Mouse (Mus musculus) midbrain, embryonic 12.5 days (tissue): ENCODE data around the gene Fam198b. TPM values are rescaled to one million over a fixed set of nuclear protein-coding genes. Genes with fewer than 3 reads are reported as not detected.

Experiments
- ATAC-seq: fragments of 200-750 bp; cut with Nextera tagmentation; 2 replicates; pipeline ENCODE4 v1.8.0; 2017; ENCODE audit warnings: low read depth, moderate TSS enrichment, moderate library complexity; ENCODE audit not compliant: low FRiP score
- H3K27ac ChIP-seq: fragments of 300-500 bp; sonication (generic); replicated peaks from 2 replicates; pipeline ENCODE4 v1.5.1; 2016; ENCODE audit warnings: mild to moderate bottlenecking
- H3K27me3 ChIP-seq: fragments of 300-500 bp; sonication (generic); 2 replicates; pipeline ENCODE4 v1.6.1; 2016; ENCODE audit warnings: mild to moderate bottlenecking
- H3K36me3 ChIP-seq: fragments of 300-500 bp; sonication (generic); 2 replicates; pipeline ENCODE4 v1.6.1; 2016
- H3K4me1 ChIP-seq: fragments of 300-500 bp; sonication (generic); 2 replicates; pipeline ENCODE4 v1.6.1; 2016
- H3K4me2 ChIP-seq: fragments of 300-500 bp; sonication (generic); replicated peaks from 2 replicates; pipeline ENCODE4 v1.6.1; 2016; ENCODE audit warnings: mild to moderate bottlenecking, moderate library complexity
- H3K4me3 ChIP-seq: fragments of 300-500 bp; sonication (generic); 2 replicates; pipeline ENCODE4 v1.5.1; 2016; ENCODE audit warnings: mild to moderate bottlenecking
- H3K9ac ChIP-seq: fragments of 300-500 bp; sonication (generic); replicated peaks from 2 replicates; pipeline ENCODE4 v1.6.1; 2016; ENCODE audit warnings: mild to moderate bottlenecking, moderate library complexity
- H3K9me3 ChIP-seq: fragments of 300-500 bp; sonication (generic); 2 replicates; pipeline ENCODE4 v1.6.1; 2016; ENCODE audit warnings: mild to moderate bottlenecking
- WGBS: fragments of 180-500 bp; shearing (Covaris S2); methylation state at CpG from one replicate; pipeline ENCODE4 v1.1.7; 2016; 5-methylcytosine and 5-hydroxymethylcytosine counted together
- polyA plus RNA-seq: library from polyadenylated mRNA; unstranded; fragments of >200 nt; fragmentation: Nextera tagmentation; extraction: Ambion mirVana; gene quantifications from 2 replicates; pipeline ENCODE4 v1.2.1, GENCODE M21; 2016

Fam198b gene
- polyA plus RNA-seq, 1 experiment from 2014 or later = 2.8 TPM

DNA sequence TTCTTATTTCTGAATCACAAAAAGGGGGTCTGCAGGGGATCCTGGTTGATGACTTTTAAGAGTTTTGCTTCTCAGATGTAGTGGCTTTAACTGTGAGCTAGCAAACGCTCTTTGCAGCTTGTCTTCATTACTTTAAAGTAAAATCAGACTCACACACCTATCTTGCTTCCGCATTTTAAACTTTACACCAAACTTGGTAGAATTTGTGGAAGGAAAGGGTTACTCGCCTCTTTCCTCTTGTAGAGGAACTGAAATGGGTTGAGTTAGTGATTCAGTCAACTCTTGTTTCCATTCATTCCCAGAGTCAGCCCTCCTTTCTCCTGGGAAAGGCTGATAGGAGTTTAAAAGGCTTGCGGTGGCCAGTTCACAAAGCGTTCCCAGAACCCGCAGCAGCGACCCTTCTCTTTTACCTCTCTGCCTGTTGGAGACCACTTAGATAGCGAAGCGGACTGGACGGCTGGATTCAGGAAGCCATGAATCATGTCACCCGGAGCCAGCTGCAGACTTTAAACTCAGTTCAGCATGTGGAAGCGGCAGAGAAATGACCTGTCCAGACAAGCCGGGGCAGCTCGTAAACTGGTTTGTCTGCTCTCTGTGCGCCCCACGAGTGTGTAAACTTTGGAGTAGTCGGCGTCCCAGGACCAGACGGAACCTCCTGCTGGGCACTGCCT, 1.5 kb downstream of the Fam198b start:
- H3K27me3 ChIP-seq = no peaks in the 10 kb centered on the region
- no peak for ATAC-seq
- H3K4me3 ChIP-seq = no peak overlapping the region
- 82% methylated on average over 19 of the region's 19 CpGs for WGBS
- H3K4me2 ChIP-seq = no peak overlapping the region
- H3K36me3 ChIP-seq = no peaks in the 10 kb centered on the region
- peaks cover 4% of the 10 kb centered on the region; the same call in 1 of the 2 replicates for H3K4me1 ChIP-seq
- H3K9ac ChIP-seq = no peak overlapping the region
- H3K9me3 ChIP-seq = no peaks in the 10 kb centered on the region
- H3K27ac ChIP-seq = no peak overlapping the region

DNA sequence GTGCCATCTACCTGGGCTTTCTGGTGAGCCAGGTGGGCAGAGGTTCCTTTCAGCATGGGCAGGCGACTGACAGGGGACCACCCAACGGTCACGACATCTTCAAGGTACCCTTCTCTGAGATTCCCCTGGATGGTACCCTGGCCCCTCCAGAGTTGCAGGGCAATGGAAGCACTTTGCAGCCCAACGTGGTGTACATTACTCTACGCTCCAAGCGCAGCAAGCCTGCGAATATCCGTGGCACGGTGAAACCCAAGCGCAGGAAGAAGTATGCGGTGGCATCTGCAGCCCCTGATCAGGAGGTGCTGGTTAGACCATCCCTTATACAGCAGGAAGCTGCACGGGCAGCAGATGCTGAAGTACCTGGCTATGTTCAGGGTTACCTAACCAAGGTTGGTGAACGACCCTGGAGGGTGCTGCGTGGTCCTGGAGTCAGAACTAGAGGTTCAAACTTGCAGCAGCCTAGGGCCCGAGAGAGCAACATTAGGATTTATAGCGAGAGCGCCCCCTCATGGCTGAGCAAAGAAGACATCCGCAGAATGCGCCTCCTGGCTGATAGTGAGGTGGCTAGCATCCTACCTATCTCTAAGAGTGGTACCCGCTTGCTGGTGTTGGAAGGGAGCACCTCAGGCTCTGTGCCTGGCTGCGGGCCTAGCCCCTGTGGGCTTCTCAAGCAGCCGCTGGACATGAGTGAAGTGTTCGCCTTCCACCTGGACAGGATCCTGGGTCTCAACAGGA, 2.2 kb downstream of the Fam198b start:
- Histone ChIP-seq H3K9ac (no peak overlapping the region), H3K27ac (no peak overlapping the region), H3K4me2 (no peak overlapping the region), H3K36me3 (no peaks in the 10 kb centered on the region), H3K27me3 (no peaks in the 10 kb centered on the region), H3K4me3 (no peak overlapping the region), H3K4me1 (peaks cover 4% of the 10 kb centered on the region; the same call in 1 of the 2 replicates), H3K9me3 (no peaks in the 10 kb centered on the region)
- peak; percentile 42; the same call in 1 of the 2 replicates for ATAC-seq
- WGBS = 87% methylated on average over 23 of the region's 23 CpGs

DNA sequence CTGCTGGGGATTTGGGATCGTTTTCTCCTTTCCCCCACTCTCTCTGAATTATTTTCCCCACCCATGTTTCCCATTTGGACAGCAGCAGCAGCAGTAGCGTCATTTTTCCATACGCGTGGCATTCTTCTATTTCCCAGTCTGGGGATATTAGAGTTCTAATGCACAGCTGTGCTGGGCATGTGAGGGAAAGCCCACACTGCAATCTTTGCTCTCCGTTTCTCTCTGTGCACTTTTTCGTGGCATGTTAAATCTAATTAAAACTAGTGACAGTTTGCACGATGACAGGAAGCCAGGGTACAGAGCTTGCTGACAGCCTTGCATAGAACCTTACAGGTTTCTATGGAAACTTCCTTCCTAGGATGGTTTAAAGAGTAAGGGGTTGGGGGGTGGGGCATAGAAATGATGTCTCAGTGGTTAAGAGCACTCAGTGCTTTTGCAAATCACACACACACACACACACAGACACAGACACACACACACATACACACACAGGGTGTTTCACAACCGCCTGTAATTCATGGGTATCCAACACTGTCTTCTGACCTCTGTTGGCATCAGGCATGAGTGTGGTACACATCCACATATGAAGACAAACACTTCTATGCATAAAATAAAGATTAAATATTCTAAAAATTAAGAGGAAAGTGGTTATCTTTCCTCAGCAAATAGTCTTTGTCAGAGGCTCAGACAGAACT, 3.0 kb downstream of the Fam198b start:
- no peaks in the 10 kb centered on the region for H3K27me3 ChIP-seq
- no peak overlapping the region for H3K4me3 ChIP-seq
- H3K27ac ChIP-seq = no peak overlapping the region
- H3K9ac ChIP-seq = no peak overlapping the region
- peak; percentile 36; the same call in 1 of the 2 replicates for ATAC-seq
- no peaks in the 10 kb centered on the region for H3K9me3 ChIP-seq
- H3K4me1 ChIP-seq = peaks cover 4% of the 10 kb centered on the region; the same call in 1 of the 2 replicates
- H3K4me2 ChIP-seq = no peak overlapping the region
- H3K36me3 ChIP-seq = no peaks in the 10 kb centered on the region
- 66% methylated on average over 8 of the region's 8 CpGs for WGBS

DNA sequence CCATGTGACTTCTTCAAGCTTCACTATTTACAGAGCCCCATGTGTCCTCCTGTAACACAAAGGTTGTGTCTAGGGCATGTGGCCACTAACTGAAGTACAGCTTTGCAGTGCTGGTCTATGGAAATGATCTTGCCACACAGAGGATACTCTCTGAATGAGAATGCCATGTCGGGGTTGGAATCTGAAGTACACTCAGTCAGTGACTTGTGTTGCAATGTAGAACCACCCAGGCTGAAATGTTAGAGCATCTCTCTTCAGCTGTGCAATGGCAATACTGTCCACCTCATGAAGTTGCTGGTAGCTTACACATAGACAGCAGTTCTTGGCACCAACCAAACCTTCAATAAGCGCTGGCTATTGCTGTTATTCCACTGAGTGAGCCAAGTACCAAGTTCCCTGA, 3.6 kb downstream of the Fam198b start:
- WGBS = 86% methylated on average over 2 of the region's 2 CpGs
- H3K4me2 ChIP-seq = no peak overlapping the region
- H3K4me3 ChIP-seq = no peak overlapping the region
- no peak overlapping the region for H3K9ac ChIP-seq
- no peak overlapping the region for H3K27ac ChIP-seq
- no peak for ATAC-seq
- H3K27me3 ChIP-seq = no peaks in the 10 kb centered on the region
- H3K4me1 ChIP-seq = peaks cover 4% of the 10 kb centered on the region; the same call in 1 of the 2 replicates
- no peaks in the 10 kb centered on the region for H3K36me3 ChIP-seq
- H3K9me3 ChIP-seq = no peaks in the 10 kb centered on the region

DNA sequence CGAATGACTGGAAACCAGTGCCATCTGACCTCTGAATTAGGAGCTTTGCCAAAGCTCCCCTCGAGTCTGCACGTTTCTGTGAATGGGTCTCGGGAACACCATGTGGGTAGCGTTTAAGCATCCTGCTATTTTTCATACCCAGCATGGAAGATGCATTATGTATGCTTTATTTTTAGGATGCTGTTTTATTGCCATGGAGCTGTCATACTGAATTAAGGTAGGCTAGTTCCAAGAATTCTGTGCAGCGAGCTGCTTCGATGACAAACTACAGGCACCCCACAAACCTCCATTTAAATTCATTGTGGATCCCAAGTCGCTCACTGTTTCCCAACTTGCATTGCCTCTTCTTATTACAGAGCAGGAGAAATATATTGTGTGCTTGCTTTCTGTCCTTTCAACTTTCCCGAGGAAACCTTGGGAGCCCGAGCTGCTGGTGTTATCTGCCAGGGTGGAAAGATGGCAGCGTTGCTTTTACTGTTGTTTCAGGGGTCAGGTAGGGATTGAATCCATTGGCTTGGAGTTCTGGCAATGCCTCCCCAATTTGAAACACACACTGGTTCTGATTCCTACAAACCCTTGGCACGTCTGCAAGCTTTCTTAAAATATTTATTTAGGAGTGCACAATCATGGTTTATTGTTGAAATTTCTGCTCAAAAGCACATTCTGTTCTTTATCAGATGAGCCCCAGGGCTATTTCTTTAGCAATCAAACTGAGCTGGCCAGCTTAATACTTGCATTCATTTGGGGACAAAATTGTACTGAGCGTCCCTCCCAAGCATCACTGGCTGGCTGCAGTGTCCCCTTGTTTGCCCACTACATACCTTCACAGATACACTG, 13.4 kb downstream of the Fam198b start:
- H3K9me3 ChIP-seq = no peaks in the 10 kb centered on the region
- H3K9ac ChIP-seq = no peak overlapping the region
- no peaks in the 10 kb centered on the region for H3K4me1 ChIP-seq
- H3K27ac ChIP-seq = no peak overlapping the region
- no peak overlapping the region for H3K4me3 ChIP-seq
- no peak for ATAC-seq
- 82% methylated on average over 13 of the region's 13 CpGs for WGBS
- H3K36me3 ChIP-seq = no peaks in the 10 kb centered on the region
- H3K27me3 ChIP-seq = no peaks in the 10 kb centered on the region
- H3K4me2 ChIP-seq = no peak overlapping the region

DNA sequence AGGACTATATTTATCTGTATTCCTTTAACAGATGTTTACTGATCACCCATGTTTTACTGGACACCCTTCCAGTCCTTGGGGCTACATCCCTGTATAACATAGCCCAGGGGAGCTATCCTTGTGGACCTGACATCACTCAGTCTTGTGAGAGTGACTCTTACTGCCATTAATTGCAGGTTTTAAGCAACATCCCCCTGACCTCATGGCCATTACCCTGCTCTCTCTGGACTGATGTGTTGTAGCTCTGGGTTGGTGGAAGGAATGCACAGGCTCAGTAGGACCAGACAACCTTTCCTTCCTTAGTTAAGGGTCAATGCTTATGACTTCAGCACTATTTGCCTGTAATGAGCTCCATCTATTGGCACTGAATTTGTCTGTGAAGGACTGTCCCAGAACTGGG, 14.2 kb downstream of the Fam198b start:
- Histone ChIP-seq H3K27me3 (no peaks in the 10 kb centered on the region), H3K27ac (no peak overlapping the region), H3K4me1 (no peaks in the 10 kb centered on the region), H3K4me3 (no peak overlapping the region), H3K4me2 (no peak overlapping the region), H3K36me3 (no peaks in the 10 kb centered on the region), H3K9ac (no peak overlapping the region), H3K9me3 (no peaks in the 10 kb centered on the region)
- no peak for ATAC-seq

DNA sequence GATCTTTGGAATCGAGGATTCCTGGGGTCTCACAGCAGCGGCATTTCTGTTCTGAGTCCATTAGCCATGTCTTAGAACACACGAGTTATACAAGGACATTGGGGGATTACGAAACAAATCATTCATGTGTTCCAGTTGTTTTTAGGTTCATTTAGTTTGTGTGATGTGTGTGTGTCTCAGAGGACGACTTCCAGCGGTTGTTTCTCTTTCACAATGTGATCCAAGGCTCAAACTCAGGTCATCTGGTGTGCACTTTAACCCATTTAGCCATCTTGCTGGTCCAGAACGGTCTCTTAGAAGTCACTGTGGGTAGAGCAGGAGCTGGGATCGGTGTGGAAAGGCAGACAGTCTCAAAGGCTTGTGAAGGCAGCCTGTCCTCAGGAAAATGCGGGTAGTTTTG, 15.6 kb downstream of the Fam198b start:
- no peak overlapping the region for H3K9ac ChIP-seq
- H3K4me3 ChIP-seq = no peak overlapping the region
- 0 out of 2 replicates have a peak, but pooled peaks cover 2% of the 10 kb centered on the region for H3K4me1 ChIP-seq
- no peaks in the 10 kb centered on the region for H3K9me3 ChIP-seq
- no peak for ATAC-seq
- no peak overlapping the region for H3K27ac ChIP-seq
- no peaks in the 10 kb centered on the region for H3K36me3 ChIP-seq
- WGBS = 88% methylated on average over 9 of the region's 9 CpGs
- H3K4me2 ChIP-seq = no peak overlapping the region
- no peaks in the 10 kb centered on the region for H3K27me3 ChIP-seq

DNA sequence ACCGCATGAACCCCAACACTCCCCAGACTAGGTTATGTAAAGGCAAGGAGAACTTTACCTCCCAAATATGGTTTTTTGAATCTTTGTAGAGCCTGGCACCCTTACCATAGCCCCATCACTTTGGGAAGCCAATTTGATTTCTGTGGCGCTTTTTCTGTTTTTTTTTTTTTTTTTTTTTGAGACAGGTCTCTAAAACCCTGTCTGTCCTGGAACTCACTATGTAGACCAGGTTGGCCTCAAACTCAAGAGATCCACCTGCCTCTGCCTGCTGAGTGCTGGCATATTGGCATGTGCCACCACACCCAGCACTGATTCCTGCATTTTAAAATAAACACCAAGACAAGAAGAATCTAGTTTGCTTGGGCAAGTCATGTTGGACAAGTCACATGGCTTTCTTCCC, 16.2 kb downstream of the Fam198b start:
- 95% methylated on average over 2 of the region's 2 CpGs for WGBS
- Histone ChIP-seq H3K36me3 (no peaks in the 10 kb centered on the region), H3K9me3 (no peaks in the 10 kb centered on the region), H3K4me3 (no peak overlapping the region), H3K27ac (no peak overlapping the region), H3K4me2 (no peak overlapping the region), H3K4me1 (0 out of 2 replicates have a peak, but pooled peaks cover 2% of the 10 kb centered on the region), H3K27me3 (no peaks in the 10 kb centered on the region), H3K9ac (no peak overlapping the region)
- no peak for ATAC-seq

DNA sequence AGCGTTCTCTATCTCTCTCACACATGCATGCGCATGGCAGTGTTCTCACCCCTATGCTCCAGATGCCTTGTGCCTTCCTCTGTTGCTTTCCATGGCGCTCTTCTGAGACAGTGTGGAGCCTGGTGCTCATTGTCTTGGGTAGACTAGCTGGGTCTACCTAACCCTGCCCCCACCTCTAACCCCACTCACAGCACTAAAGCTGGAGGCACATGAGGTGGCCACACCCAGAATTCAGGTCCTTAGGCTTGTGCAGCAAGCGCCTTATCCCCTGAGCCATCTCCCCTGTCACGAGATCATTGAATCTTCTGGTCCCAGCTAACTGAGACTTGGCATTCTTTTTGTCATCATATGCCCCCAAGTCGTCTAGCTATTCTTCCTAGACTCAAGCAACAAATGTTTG, 17.0 kb downstream of the Fam198b start:
- no peak for ATAC-seq
- no peaks in the 10 kb centered on the region for H3K9me3 ChIP-seq
- H3K27me3 ChIP-seq = no peaks in the 10 kb centered on the region
- H3K4me3 ChIP-seq = no peak overlapping the region
- H3K36me3 ChIP-seq = no peaks in the 10 kb centered on the region
- H3K4me2 ChIP-seq = no peak overlapping the region
- no peak overlapping the region for H3K27ac ChIP-seq
- no peak overlapping the region for H3K9ac ChIP-seq
- H3K4me1 ChIP-seq = 0 out of 2 replicates have a peak, but pooled peaks cover 2% of the 10 kb centered on the region
- 91% methylated on average over 6 of the region's 6 CpGs for WGBS

DNA sequence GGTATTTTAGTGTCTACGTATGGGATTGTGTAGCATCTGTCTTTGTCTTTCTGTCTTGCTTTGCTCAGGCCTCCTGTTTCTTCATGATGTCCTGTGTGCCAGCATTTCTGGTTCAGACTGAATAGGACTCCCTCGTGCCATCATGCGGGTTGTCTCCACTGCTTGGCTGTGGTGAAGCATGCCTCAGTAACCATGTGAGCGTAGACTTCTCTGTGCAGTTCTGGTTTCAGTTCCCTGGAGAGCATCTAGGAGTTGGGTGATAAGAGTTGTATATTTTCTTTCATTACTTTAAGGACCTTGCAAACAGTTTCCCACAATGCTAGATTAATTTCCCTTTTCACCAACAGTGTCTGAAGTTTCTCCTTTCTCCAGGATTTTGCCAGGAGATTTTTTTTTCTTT, 17.4 kb downstream of the Fam198b start:
- Histone ChIP-seq H3K9me3 (no peaks in the 10 kb centered on the region), H3K27me3 (no peaks in the 10 kb centered on the region), H3K36me3 (no peaks in the 10 kb centered on the region), H3K9ac (no peak overlapping the region), H3K4me1 (0 out of 2 replicates have a peak, but pooled peaks cover 2% of the 10 kb centered on the region), H3K4me2 (no peak overlapping the region), H3K4me3 (no peak overlapping the region), H3K27ac (no peak overlapping the region)
- 98% methylated on average over 4 of the region's 4 CpGs for WGBS
- no peak for ATAC-seq

DNA sequence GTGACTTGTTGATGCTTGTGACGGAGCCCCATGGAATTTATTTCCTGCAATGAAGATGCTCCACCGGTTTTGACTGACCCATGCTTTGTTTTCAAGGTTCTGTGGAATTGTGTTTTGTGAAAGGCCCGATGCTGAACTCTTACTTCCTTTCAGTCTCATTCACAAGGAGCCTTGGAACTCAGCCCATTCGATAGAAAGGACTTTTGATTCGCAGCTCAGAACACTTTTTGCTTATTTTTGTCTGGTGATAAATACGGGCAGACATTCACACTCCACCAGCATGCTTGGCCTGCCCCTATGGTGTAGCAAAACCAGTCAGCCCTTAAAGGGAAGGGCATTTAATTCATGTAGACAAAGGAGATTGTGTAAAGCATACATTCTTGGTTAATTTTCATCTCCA, 19.5 kb downstream of the Fam198b start:
- no peak for ATAC-seq
- H3K27ac ChIP-seq = no peak overlapping the region
- WGBS = 48% methylated on average over 6 of the region's 6 CpGs

More for the DNA sequence above, 19.5 kb downstream of the Fam198b start:
- no peaks in the 10 kb centered on the region for H3K9me3 ChIP-seq
- H3K4me2 ChIP-seq = no peak overlapping the region
- no peak overlapping the region for H3K9ac ChIP-seq
- no peaks in the 10 kb centered on the region for H3K27me3 ChIP-seq
- H3K4me3 ChIP-seq = no peak overlapping the region
- 0 out of 2 replicates have a peak, but pooled peaks cover 2% of the 10 kb centered on the region for H3K4me1 ChIP-seq
- no peaks in the 10 kb centered on the region for H3K36me3 ChIP-seq
